Mouse (Mus musculus): ENCODE results near the gene Smim10l2a. TPM values are rescaled to one million over a fixed set of nuclear protein-coding genes. Genes with fewer than 3 reads are reported as not detected.

The Smim10l2a gene
- polyA plus RNA-seq, 1 experiment from 2014 or later, result 2.8 TPM

DNA sequence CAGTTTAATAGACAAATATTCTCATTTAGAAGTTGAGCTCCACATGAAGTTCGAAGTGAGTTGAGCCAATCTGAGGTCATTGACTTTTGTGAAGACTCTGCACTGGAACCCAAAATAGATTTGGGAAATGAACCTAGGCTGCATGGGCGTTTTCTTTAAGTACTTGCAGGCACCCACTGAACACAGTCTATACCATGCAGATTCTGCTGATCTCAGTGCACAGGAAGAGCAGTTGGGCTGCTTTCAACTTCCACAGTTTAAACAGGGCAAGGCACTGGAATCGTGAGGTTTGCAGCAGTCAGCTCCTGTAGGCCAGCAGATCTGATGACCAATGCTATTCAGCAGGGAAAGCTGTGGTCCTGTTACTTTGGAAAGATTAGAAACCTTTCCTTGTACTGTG, 41.9 kb downstream of the Smim10l2a start:
- Histone ChIP-seq H3K4me3 (no peak overlapping the region), H3K9me3 (no peaks in the 10 kb centered on the region), H3K4me1 (peaks cover 5% of the 10 kb centered on the region), H3K27me3 (replicated peaks) (no peaks in the 10 kb centered on the region), H3K36me3 (no peaks in the 10 kb centered on the region), H3K4me2 (no peak overlapping the region), H3K9ac (no peak overlapping the region), H3K27ac (replicated peaks) (no peak overlapping the region)
- ATAC-seq (ENCODE audit: extremely low read depth, insufficient number of reproducible peaks, low FRiP score, low TSS enrichment), result no peak
- 48% methylated on average over 3 of the region's 3 CpGs for WGBS

GRCm38 (mm10) chrX:56417541-56417940, 43.2 kb downstream of the Smim10l2a start:
- Histone ChIP-seq H3K4me3 (no peak overlapping the region), H3K27ac (replicated peaks) (no peak overlapping the region), H3K36me3 (no peaks in the 10 kb centered on the region), H3K9ac (no peak overlapping the region), H3K9me3 (no peaks in the 10 kb centered on the region), H3K27me3 (replicated peaks) (no peaks in the 10 kb centered on the region), H3K4me1 (peaks cover 5% of the 10 kb centered on the region), H3K4me2 (no peak overlapping the region)
- 61% methylated on average over 4 of the region's 4 CpGs for WGBS
- ATAC-seq (ENCODE audit: extremely low read depth, insufficient number of reproducible peaks, low FRiP score, low TSS enrichment), result no peak

Other genes starting within 250 kb of the Smim10l2a start
- 2.1 and 3.0 TPM in 2 replicates for gene 3830403N18Rik, start 238.0 kb upstream of the Smim10l2a start, polyA plus RNA-seq (2015; fragmentation: Nextera tagmentation; extraction: Ambion mirVana)
- not detected in 2 replicates for gene Gm773, start 161.7 kb upstream of the Smim10l2a start, polyA plus RNA-seq (2015; fragmentation: Nextera tagmentation; extraction: Ambion mirVana)
- gene Zfp449, start 28.2 kb upstream of the Smim10l2a start, polyA plus RNA-seq (2015; fragmentation: Nextera tagmentation; extraction: Ambion mirVana), result 6.4 and 6.9 TPM in 2 replicates
- 0.70 and 0.79 TPM in 2 replicates for gene Gm2174, start 73.4 kb downstream of the Smim10l2a start, polyA plus RNA-seq (2015; fragmentation: Nextera tagmentation; extraction: Ambion mirVana)
- gene Ints6l, start 80.3 kb downstream of the Smim10l2a start, polyA plus RNA-seq (2015; fragmentation: Nextera tagmentation; extraction: Ambion mirVana), result 15.0 and 15.3 TPM in 2 replicates
- not detected in 2 replicates for gene Gm10477, start 150.2 kb downstream of the Smim10l2a start, polyA plus RNA-seq (2015; fragmentation: Nextera tagmentation; extraction: Ambion mirVana)
- not detected in 2 replicates for gene Gm648, start 175.0 kb downstream of the Smim10l2a start, polyA plus RNA-seq (2015; fragmentation: Nextera tagmentation; extraction: Ambion mirVana)
- gene Mmgt1, start 223.5 kb downstream of the Smim10l2a start, polyA plus RNA-seq (2015; fragmentation: Nextera tagmentation; extraction: Ambion mirVana), result 20.9 and 23.4 TPM in 2 replicates
- gene Slc9a6, start 235.2 kb downstream of the Smim10l2a start, polyA plus RNA-seq (2015; fragmentation: Nextera tagmentation; extraction: Ambion mirVana), result 5.9 and 6.9 TPM in 2 replicates

Data from heart, embryonic 13.5 days (tissue).